Mouse (Mus musculus): Measurements from ENCODE around the gene Lhfpl4.

Gene Lhfpl4

GRCm38 (mm10) chr6:113194841-113195595 is at the start of gene Lhfpl4:
Gene Lhfpl4 (minus strand): TSS chr6:113195384.
- no peak for DNase-seq (ENCODE audit: low spot score)

- DNase-seq (ENCODE audit: low spot score), result no peak
These were observed 47.6 kb upstream of the Lhfpl4 start for GRCm38 (mm10) chr6:113242753-113243152.

- no peak for DNase-seq (ENCODE audit: low spot score)
These were observed 43.3 kb upstream of the Lhfpl4 start for GRCm38 (mm10) chr6:113238442-113238841.

GRCm38 (mm10) chr6:113237542-113238270 is 42.5 kb upstream of the Lhfpl4 start, which contains the start of gene Mtmr14:
Gene Mtmr14 (plus strand): TSS chr6:113237843.
- peak; percentile 99 for DNase-seq (ENCODE audit: low spot score)

GRCm38 (mm10) chr6:113235141-113235540 is 40.0 kb upstream of the Lhfpl4 start:
- no peak for DNase-seq (ENCODE audit: low spot score)

- DNase-seq (ENCODE audit: low spot score), result no peak
These were observed 31.5 kb upstream of the Lhfpl4 start for GRCm38 (mm10) chr6:113226705-113227104.

GRCm38 (mm10) chr6:113225798-113226197 is 30.6 kb upstream of the Lhfpl4 start:
- no peak for DNase-seq (ENCODE audit: low spot score)

- DNase-seq (ENCODE audit: low spot score), result no peak
These were observed 21.1 kb upstream of the Lhfpl4 start for GRCm38 (mm10) chr6:113216280-113216679.

- DNase-seq (ENCODE audit: low spot score), result no peak
These were observed 410 bp upstream of the Lhfpl4 start for GRCm38 (mm10) chr6:113195596-113195992.

- no peak for DNase-seq (ENCODE audit: low spot score)
These were observed 705 bp downstream of the Lhfpl4 start for GRCm38 (mm10) chr6:113194517-113194840.

GRCm38 (mm10) chr6:113193765-113194460 is 1.3 kb downstream of the Lhfpl4 start:
- DNase-seq (ENCODE audit: low spot score), result peak; percentile 75

GRCm38 (mm10) chr6:113184866-113185525 is 10.2 kb downstream of the Lhfpl4 start:
- DNase-seq (ENCODE audit: low spot score), result no peak

GRCm38 (mm10) chr6:113184163-113184562 is 11.0 kb downstream of the Lhfpl4 start:
- DNase-seq (ENCODE audit: low spot score), result no peak

- no peak for DNase-seq (ENCODE audit: low spot score)
These were observed 15.9 kb downstream of the Lhfpl4 start for GRCm38 (mm10) chr6:113179195-113179733.

- DNase-seq (ENCODE audit: low spot score), result no peak
These were observed 16.6 kb downstream of the Lhfpl4 start for GRCm38 (mm10) chr6:113178286-113179194.

GRCm38 (mm10) chr6:113176613-113177012 is 18.6 kb downstream of the Lhfpl4 start:
- no peak for DNase-seq (ENCODE audit: low spot score)

- DNase-seq (ENCODE audit: low spot score), result no peak
These were observed 19.7 kb downstream of the Lhfpl4 start for GRCm38 (mm10) chr6:113175469-113175868.

- peak; percentile 80 for DNase-seq (ENCODE audit: low spot score)
These were observed 22.6 kb downstream of the Lhfpl4 start for GRCm38 (mm10) chr6:113172568-113172967.

- no peak for DNase-seq (ENCODE audit: low spot score)
These were observed 23.2 kb downstream of the Lhfpl4 start for GRCm38 (mm10) chr6:113172011-113172410.

- DNase-seq (ENCODE audit: low spot score), result no peak
These were observed 24.5 kb downstream of the Lhfpl4 start for GRCm38 (mm10) chr6:113170651-113171050.

GRCm38 (mm10) chr6:113169852-113170251 is 25.3 kb downstream of the Lhfpl4 start:
- no peak for DNase-seq (ENCODE audit: low spot score)
